Mouse (Mus musculus) liver, adult 2 months (tissue): ENCODE results near the gene Bloc1s3. TPM values are rescaled to one million over a fixed set of nuclear protein-coding genes. Genes with fewer than 3 reads are reported as not detected.

Source experiments
- DNase-seq: peaks from one replicate; pipeline ENCODE4 v3.0.0-alpha.2; 2011; ENCODE audit warnings: low read depth, low spot score; ENCODE audit errors: extremely low read depth
- H3K27ac ChIP-seq: fragments of 200-500 bp; replicated peaks from 2 replicates; pipeline ENCODE4 v1.5.1; 2012; ENCODE audit warnings: low read depth, mild to moderate bottlenecking, control low read depth, inconsistent platforms, low read length; ENCODE audit not compliant: insufficient read depth
- H3K27me3 ChIP-seq: fragments of 200-500 bp; 2 replicates; pipeline ENCODE4 v1.6.1; 2012; ENCODE audit warnings: mild to moderate bottlenecking, moderate library complexity, low read length, inconsistent platforms; ENCODE audit not compliant: control insufficient read depth, insufficient read depth
- H3K36me3 ChIP-seq: fragments of 200-500 bp; 2 replicates; pipeline ENCODE4 v1.6.1; 2012; ENCODE audit warnings: low read length, inconsistent platforms; ENCODE audit not compliant: control insufficient read depth, insufficient read depth
- H3K4me1 ChIP-seq: fragments of 200-500 bp; 2 replicates; pipeline ENCODE4 v1.6.1; 2011; ENCODE audit warnings: low read length; ENCODE audit not compliant: control insufficient read depth, insufficient read depth
- H3K4me3 ChIP-seq: fragments of 200-500 bp; 2 replicates; pipeline ENCODE4 v1.5.1; 2011; ENCODE audit warnings: low read depth, mild to moderate bottlenecking, control low read depth, low read length, moderate library complexity; ENCODE audit not compliant: insufficient read depth
- H3K79me2 ChIP-seq: fragments of 200-500 bp; 2 replicates; pipeline ENCODE4 v1.6.1; 2012; ENCODE audit warnings: inconsistent platforms, mild to moderate bottlenecking, low read length, moderate library complexity; ENCODE audit not compliant: control insufficient read depth, insufficient read depth
- H3K9ac ChIP-seq: fragments of 200-500 bp; 2 replicates; pipeline ENCODE4 v1.6.1; 2012; ENCODE audit warnings: low read depth, mild to moderate bottlenecking, control low read depth, inconsistent platforms, low read length
- CTCF ChIP-seq: fragments of 200-500 bp; IDR thresholded peaks from 2 replicates; pipeline ENCODE4 v1.5.1; 2011; ENCODE audit warnings: low read depth, low read length, control low read depth
- POLR2A ChIP-seq: fragments of 200-500 bp; IDR thresholded peaks from 2 replicates; pipeline ENCODE4 v1.6.1; 2011; ENCODE audit warnings: low read length, control low read depth; ENCODE audit not compliant: insufficient read depth; ENCODE audit errors: extremely low read depth
- WGBS: fragments of 180-500 bp; shearing (Covaris S2); methylation state at CpG from one replicate; pipeline ENCODE4 v1.1.7; 2018; 5-methylcytosine and 5-hydroxymethylcytosine counted together
- polyA plus RNA-seq: library from polyadenylated mRNA; depleted of rRNA; stranded (reverse); fragments of >200 nt; gene quantifications from 2 replicates; pipeline ENCODE4 v1.2.3, GENCODE M21; 2012
- total RNA-seq: library from RNA; depleted of rRNA; stranded (reverse); fragments of >200 nt; gene quantifications from 2 replicates; pipeline ENCODE4 v1.2.3, GENCODE M21; 2014

Gene Bloc1s3
- total and polyA plus RNA-seq, 2 experiments: 2.8 to 6.2 TPM

- H3K27ac ChIP-seq: no peak overlapping the region
- 92% methylated on average over 7 of the region's 7 CpGs for WGBS
Observed at GRCm38 (mm10) chr7:19509786-19510185, 1.6 kb upstream of the Bloc1s3 start.

GRCm38 (mm10) chr7:19508924-19509568 is 879 bp upstream of the Bloc1s3 start:
- peaks cover 8% of the 10 kb centered on the region; the same call in 1 of the 2 replicates for H3K4me1 ChIP-seq
- no peaks in the 10 kb centered on the region for H3K27me3 ChIP-seq
- no peak for DNase-seq
- no peak for TF ChIP-seq POLR2A
- TF ChIP-seq CTCF: no peak
- peak overlapping the region; percentile 82 for H3K9ac ChIP-seq
- peak overlapping the region; percentile 30; the same call in 1 of the 2 replicates for H3K27ac ChIP-seq
- 7% methylated on average over 15 of the region's 15 CpGs for WGBS
- H3K4me3 ChIP-seq: peak overlapping the region; percentile 93
- no peaks in the 10 kb centered on the region for H3K36me3 ChIP-seq
- peaks cover 13% of the 10 kb centered on the region; the same call in 1 of the 2 replicates for H3K79me2 ChIP-seq

More at GRCm38 (mm10) chr7:19509786-19510185, 1.6 kb upstream of the Bloc1s3 start:
- Histone ChIP-seq H3K27me3 (no peaks in the 10 kb centered on the region), H3K79me2 (peaks cover 13% of the 10 kb centered on the region; the same call in 1 of the 2 replicates), H3K9ac (no peak overlapping the region), H3K4me1 (peaks cover 8% of the 10 kb centered on the region; the same call in 1 of the 2 replicates), H3K4me3 (no peak overlapping the region), H3K36me3 (no peaks in the 10 kb centered on the region)
- DNase-seq: no peak
- TF ChIP-seq CTCF (no peak), POLR2A (no peak)

- Histone ChIP-seq H3K36me3 (no peaks in the 10 kb centered on the region), H3K27me3 (no peaks in the 10 kb centered on the region), H3K4me3 (peak overlapping the region; percentile 93), H3K79me2 (peaks cover 13% of the 10 kb centered on the region; the same call in 1 of the 2 replicates), H3K27ac (no peak overlapping the region), H3K9ac (peak overlapping the region; percentile 15; the same call in 1 of the 2 replicates), H3K4me1 (peaks cover 8% of the 10 kb centered on the region; the same call in 1 of the 2 replicates)
- 19% methylated on average over 18 of the region's 18 CpGs for WGBS
- DNase-seq: no peak
- TF ChIP-seq CTCF (no peak), POLR2A (no peak)
Observed at GRCm38 (mm10) chr7:19507612-19507981, 570 bp downstream of the Bloc1s3 start.

GRCm38 (mm10) chr7:19506969-19507611 is 1.1 kb downstream of the Bloc1s3 start:
- 53% methylated on average over 71 of the region's 71 CpGs for WGBS
- no peak for DNase-seq
- Histone ChIP-seq H3K4me1 (peaks cover 8% of the 10 kb centered on the region; the same call in 1 of the 2 replicates), H3K36me3 (no peaks in the 10 kb centered on the region), H3K4me3 (peak overlapping the region; percentile 93; the same call in 1 of the 2 replicates), H3K27ac (no peak overlapping the region), H3K27me3 (no peaks in the 10 kb centered on the region), H3K9ac (peak overlapping the region; percentile 15), H3K79me2 (peaks cover 13% of the 10 kb centered on the region; the same call in 1 of the 2 replicates)
- TF ChIP-seq POLR2A (no peak), CTCF (no peak)

GRCm38 (mm10) chr7:19506326-19506725 is 1.8 kb downstream of the Bloc1s3 start:
- TF ChIP-seq CTCF (no peak), POLR2A (no peak)
- no peaks in the 10 kb centered on the region for H3K27me3 ChIP-seq
- DNase-seq: no peak
- no peaks in the 10 kb centered on the region for H3K36me3 ChIP-seq
- no peak overlapping the region for H3K9ac ChIP-seq
- H3K27ac ChIP-seq: no peak overlapping the region
- 76% methylated on average over 6 of the region's 6 CpGs for WGBS
- no peak overlapping the region for H3K4me3 ChIP-seq
- peaks cover 13% of the 10 kb centered on the region; the same call in 1 of the 2 replicates for H3K79me2 ChIP-seq
- peaks cover 9% of the 10 kb centered on the region; the same call in 1 of the 2 replicates for H3K4me1 ChIP-seq
